7 mouse cellular contexts compared by ENCODE assay signal in genomic region chr4:129376961-129377545, GRCm38 (mm10). TPM values are rescaled to one million over a fixed set of nuclear protein-coding genes. Genes with fewer than 3 reads are reported as not detected.
A peak's percentile ranks its signal among the peaks of the same experiment; 100 is the strongest.
DNase-seq lines count a peak whose midpoint lies in the region; ATAC-seq lines count a peak whose summit lies in the region.

No protein-coding gene starts in this region.

- peak overlapping the region; percentile 92 for H3K9ac ChIP-seq in hindbrain, embryonic 16.5 days (ENCODE audit: low read depth, low read length)

- ATAC-seq in hindbrain, embryonic 16.5 days = peak; percentile 85

- DNase-seq in T-cell, adult 2 months (ENCODE audit: low spot score) = peak; percentile 44
- peak; percentile 55 for DNase-seq in cerebellum, adult 9-11 months
- peak; percentile 10 to 19 for DNase-seq in frontal cortex, postnatal 14 days (ENCODE audit: low spot score in 2 of 2)
- peak; percentile 21 to 39 for DNase-seq in left cerebral cortex, postnatal 14 days (ENCODE audit: low spot score in 2 of 2)
- DNase-seq in spleen, adult 12 weeks (ENCODE audit: low spot score) = peak; percentile 44

- H3K27ac ChIP-seq in hindbrain, embryonic 16.5 days (ENCODE audit: low read depth, low read length) = peak overlapping the region; percentile 92

- peak overlapping the region; percentile 83 for H3K4me3 ChIP-seq in hindbrain, embryonic 16.5 days (ENCODE audit: low read length)
- peak overlapping the region; percentile 94 for H3K4me3 ChIP-seq in megakaryocyte, embryonic 14.5 days (replicated peaks)

- H3K9me3 ChIP-seq in hindbrain, embryonic 16.5 days (ENCODE audit: control insufficient read depth, low read length) = no peaks in the 10 kb centered on the region
- H3K9me3 ChIP-seq in megakaryocyte, embryonic 14.5 days = no peaks in the 10 kb centered on the region

- H3K4me1 ChIP-seq in hindbrain, embryonic 16.5 days (ENCODE audit: control insufficient read depth, insufficient read depth, low read depth, low read length) = peaks cover 12% of the 10 kb centered on the region
- peaks cover 49% of the 10 kb centered on the region for H3K4me1 ChIP-seq in megakaryocyte, embryonic 14.5 days

- intact Hi-C loops in left cerebral cortex, postnatal 14 days (cut with DNase I) = no loop called here

- peak overlapping the region; percentile 80 for H3K4me2 ChIP-seq in hindbrain, embryonic 16.5 days (ENCODE audit: low read length)

- H3K27me3 ChIP-seq in hindbrain, embryonic 16.5 days (replicated peaks; ENCODE audit: control insufficient read depth, insufficient read depth, low read length) = no peaks in the 10 kb centered on the region
- H3K27me3 ChIP-seq in megakaryocyte, embryonic 14.5 days (replicated peaks) = peaks cover 28% of the 10 kb centered on the region

- no peaks in the 10 kb centered on the region for H3K36me3 ChIP-seq in hindbrain, embryonic 16.5 days (ENCODE audit: control insufficient read depth, insufficient read depth, low read length)
- H3K36me3 ChIP-seq in megakaryocyte, embryonic 14.5 days (replicated peaks; ENCODE audit: low read length) = no peaks in the 10 kb centered on the region

- WGBS in hindbrain, embryonic 16.5 days = under 1% methylated on average over 60 of the region's 68 CpGs

RNA-seq across cellular contexts. Expression of gene Zbtb8a, which starts 0.9 kb away (rescaled TPM):
- 21.7 and 22.0 TPM in 2 replicates for polyA plus RNA-seq in hindbrain, embryonic 16.5 days (2015; fragmentation: Nextera tagmentation; extraction: Ambion mirVana)
- total RNA-seq in left cerebral cortex, postnatal 14 days (2021) = 1 to 10 TPM; 7.4 to 8.0 TPM
- polyA plus RNA-seq in megakaryocyte, embryonic 14.5 days (2012; ENCODE audit: insufficient read depth, low replicate concordance) = 0.29 TPM in 1 of 2 replicates, not detected in the other

RNA-seq across cellular contexts. Expression of gene Zbtb8os, which starts 41.6 kb away (rescaled TPM):
- 15.1 and 21.3 TPM in 2 replicates for polyA plus RNA-seq in hindbrain, embryonic 16.5 days (2015; fragmentation: Nextera tagmentation; extraction: Ambion mirVana)
- total RNA-seq in left cerebral cortex, postnatal 14 days (2021) = 10 to 100 TPM; 22.4 to 23.5 TPM
- polyA plus RNA-seq in megakaryocyte, embryonic 14.5 days (2012; ENCODE audit: insufficient read depth, low replicate concordance) = 3.9 TPM in 1 of 2 replicates, not detected in the other

RNA-seq across cellular contexts. Expression of gene Rbbp4, which starts 41.9 kb away (rescaled TPM):
- 238 and 242 TPM in 2 replicates for polyA plus RNA-seq in hindbrain, embryonic 16.5 days (2015; fragmentation: Nextera tagmentation; extraction: Ambion mirVana)
- total RNA-seq in left cerebral cortex, postnatal 14 days (2021) = 100 to 1,000 TPM; 124 to 129 TPM
- polyA plus RNA-seq in megakaryocyte, embryonic 14.5 days (2012; ENCODE audit: insufficient read depth, low replicate concordance) = 2.0 and 20.5 TPM in 2 replicates

Comparison
In these comparisons a context has a peak if more than half of its experiments do, and no peak if none do; other contexts are left out.
1. Peak in every context shown above with its lines: DNase-seq, ATAC-seq, H3K4me3 ChIP-seq and H3K27ac ChIP-seq.
2. RNA of gene Zbtb8a, which starts 0.9 kb away (polyA plus RNA-seq): 21.7 to 22.0 TPM in hindbrain, embryonic 16.5 days; 0.29 TPM in megakaryocyte, embryonic 14.5 days; every median in the first group is over 10 times any median in the second.
3. RNA of gene Rbbp4, which starts 41.9 kb away (polyA plus RNA-seq): 238 to 242 TPM in hindbrain, embryonic 16.5 days; 2.0 to 20.5 TPM in megakaryocyte, embryonic 14.5 days; every median in the first group is over 10 times any median in the second.